Mouse (Mus musculus): ENCODE measurements around the gene Nlk. TPM values are rescaled to one million over a fixed set of nuclear protein-coding genes. Genes with fewer than 3 reads are reported as not detected.

Gene Nlk
- polyA plus RNA-seq, 1 experiment: 41.0 TPM

DNA sequence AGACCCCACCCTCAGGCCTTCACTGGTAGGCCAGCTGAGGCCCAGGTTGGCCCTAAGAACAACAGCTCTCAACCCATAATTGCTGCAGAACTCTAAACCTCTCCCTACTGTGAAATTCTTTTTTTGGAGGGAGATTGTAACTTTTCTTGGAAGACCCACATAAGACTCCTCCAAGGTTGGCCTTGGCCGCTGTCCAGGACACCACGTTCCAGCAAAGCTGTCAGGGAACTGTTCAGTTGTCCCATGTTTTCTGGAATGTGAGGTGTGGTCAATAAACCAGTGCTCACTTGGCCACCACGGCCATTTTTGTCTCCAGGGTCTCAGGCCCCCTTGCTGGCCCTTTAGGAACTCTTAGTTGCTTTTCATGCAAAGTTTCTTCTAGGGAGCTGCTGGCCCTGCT lies 175.3 kb downstream of the Nlk start:
- TF ChIP-seq CTCF (IDR thresholded peaks at IDR 0.05; ENCODE audit: borderline replicate concordance, extremely low read depth, insufficient read depth, insufficient read length) (no peak), POLR2A (IDR thresholded peaks at IDR 0.05; ENCODE audit: borderline replicate concordance, extremely low read depth, insufficient read depth, insufficient read length, poor library complexity, severe bottlenecking) (no peak)
- DNase-seq (ENCODE audit: low read depth): no peak

DNA sequence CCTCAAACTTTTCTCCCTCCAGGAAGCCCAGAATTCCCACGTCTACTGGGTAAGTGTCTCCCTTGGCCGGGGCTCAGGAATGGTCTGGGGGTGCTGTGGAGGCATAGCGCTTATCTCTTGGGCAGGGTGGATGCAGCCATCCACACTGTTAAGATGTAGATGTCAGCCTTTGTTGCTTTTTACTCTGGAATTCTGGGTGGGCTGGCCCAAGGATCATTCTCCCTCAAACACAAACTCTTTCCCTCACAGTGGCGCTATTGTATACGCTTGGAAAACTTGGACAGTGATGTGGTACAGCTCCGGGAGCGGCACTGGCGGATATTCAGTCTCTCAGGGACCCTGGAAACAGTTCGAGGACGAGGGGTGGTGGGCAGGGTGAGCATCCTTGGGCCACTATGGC lies 178.2 kb downstream of the Nlk start:
- DNase-seq (ENCODE audit: low read depth): no peak
- no peak for TF ChIP-seq POLR2A (IDR thresholded peaks at IDR 0.05; ENCODE audit: borderline replicate concordance, extremely low read depth, insufficient read depth, insufficient read length, poor library complexity, severe bottlenecking)
- TF ChIP-seq CTCF (IDR thresholded peaks at IDR 0.05; ENCODE audit: borderline replicate concordance, extremely low read depth, insufficient read depth, insufficient read length): no peak

Other genes starting within 250 kb of the Nlk start
- 15.1 and 15.5 TPM in 2 replicates for gene Slc46a1, start 231.7 kb downstream of the Nlk start, polyA plus RNA-seq (2012; rRNA removed)
- 43.3 and 53.5 TPM in 2 replicates for gene Sarm1, start 199.6 kb downstream of the Nlk start, polyA plus RNA-seq (2012; rRNA removed)
- 68.0 and 125 TPM in 2 replicates for gene Vtn, start 198.3 kb downstream of the Nlk start, polyA plus RNA-seq (2012; rRNA removed)
- 0.15 and 0.32 TPM in 2 replicates for gene Sebox, start 193.9 kb downstream of the Nlk start, polyA plus RNA-seq (2012; rRNA removed)
- gene Tmem199, start 185.2 kb downstream of the Nlk start, polyA plus RNA-seq (2012; rRNA removed): 49.9 and 65.5 TPM in 2 replicates
- gene Poldip2, start 185.2 kb downstream of the Nlk start, polyA plus RNA-seq (2012; rRNA removed): 106 and 117 TPM in 2 replicates
- 47.2 and 55.3 TPM in 2 replicates for gene Tnfaip1, start 161.0 kb downstream of the Nlk start, polyA plus RNA-seq (2012; rRNA removed)
- gene Ift20, start 161.0 kb downstream of the Nlk start, polyA plus RNA-seq (2012; rRNA removed): 69.7 and 79.3 TPM in 2 replicates
- gene Tmem97, start 146.6 kb downstream of the Nlk start, polyA plus RNA-seq (2012; rRNA removed): 15.2 and 16.6 TPM in 2 replicates
- gene Ccnq, start 54.4 kb upstream of the Nlk start, polyA plus RNA-seq (2012; rRNA removed): 31.7 and 52.6 TPM in 2 replicates
- 18.8 and 22.8 TPM in 2 replicates for gene Lyrm9, start 129.2 kb upstream of the Nlk start, polyA plus RNA-seq (2012; rRNA removed)
- gene Nos2, start 223.4 kb upstream of the Nlk start, polyA plus RNA-seq (2012; rRNA removed): 0.97 and 1.5 TPM in 2 replicates

Data from brain, embryonic 14.5 days (tissue).